Mouse (Mus musculus): ENCODE measurements at regions not wholly inside any gene's neighbourhood (a gene's known extent, or its start where the extent isn't known, plus 50 kb on each side); places are given as distances from the start of the nearest gene placed in this dataset.
"Not testable (repeated sequence)": the region's sequence is repeated elsewhere in the genome, so short reads cannot be mapped to it uniquely, and the experiment has no call there.

DNA sequence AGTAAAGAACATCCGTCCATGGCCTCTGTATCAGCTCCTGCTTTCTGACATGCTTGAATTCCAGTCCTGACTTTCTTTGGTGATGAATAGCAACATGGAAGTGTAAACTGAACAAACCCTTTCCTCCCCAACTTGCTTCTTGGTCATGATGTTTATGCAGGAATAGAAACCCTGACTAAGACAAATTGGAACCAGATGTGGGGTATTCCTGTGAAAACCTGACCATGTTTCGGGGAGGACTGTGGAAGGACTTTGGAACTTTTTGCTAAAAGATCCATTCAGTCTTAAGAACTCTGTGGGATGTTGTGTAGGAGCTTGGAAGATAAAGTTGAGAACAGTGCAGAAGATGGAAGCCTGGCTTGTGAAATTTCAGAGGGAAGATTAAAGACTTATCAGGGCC, 410.0 kb downstream of the Kif2b start:
- not testable (repeated sequence) for TF ChIP-seq EP300 (IDR thresholded peaks at IDR 0.05; ENCODE audit: low read length); MEF2A (IDR thresholded peaks at IDR 0.05; ENCODE audit: borderline replicate concordance, low read depth, low read length); RCOR1 (conservative IDR thresholded peaks at IDR 0.05; ENCODE audit: low read depth, low read length); CTCF (conservative IDR thresholded peaks at IDR 0.05 in 1 of 2, IDR thresholded peaks at IDR 0.05 in 1 of 2; ENCODE audit: low read depth in 2 of 2, low read length in 2 of 2); POLR2A (IDR thresholded peaks at IDR 0.05; ENCODE audit: low read depth, low read length); SMC3 (IDR thresholded peaks at IDR 0.05; ENCODE audit: low read depth, low read length); CHD1 (IDR thresholded peaks at IDR 0.05; ENCODE audit: low read depth, low read length); E2F4 (IDR thresholded peaks at IDR 0.05; ENCODE audit: insufficient replicate concordance, low read depth, low read length)

All from CH12.LX (cell line).